Mouse (Mus musculus) gastrocnemius, postnatal 10 days (tissue): ENCODE measurements around the gene Wdr6. TPM values are rescaled to one million over a fixed set of nuclear protein-coding genes. Genes with fewer than 3 reads are reported as not detected.
"Not testable (repeated sequence)": the region's sequence is repeated elsewhere in the genome, so short reads cannot be mapped to it uniquely, and the experiment has no call there.

Experiments used
- DNase-seq: peaks from one replicate; pipeline ENCODE4 v3.0.0; 2021; ENCODE audit warnings: mixed read lengths
- long read RNA-seq, 2 experiments: library from polyadenylated mRNA; stranded (forward); transcript quantifications; one replicate each; pipeline ENCODE4 v2.0.0; 2021
- total RNA-seq, 2 experiments: library from RNA; stranded (reverse); gene quantifications; 2 replicates each; pipeline ENCODE4 v1.2.3; 2021

The Wdr6 gene
- total RNA-seq = 10 to 100 TPM; 12.4 to 17.3 TPM
- long read RNA-seq, experiment 1, full-length matches to known transcripts = 30 of 44 reads
- long read RNA-seq, experiment 1, partial matches to known transcripts = 14 of 44 reads
- long read RNA-seq, experiment 1, other reads (novel, unspliced or antisense) = 0 of 44 reads
- long read RNA-seq, experiment 2, full-length matches to known transcripts = 24 of 33 reads
- long read RNA-seq, experiment 2, partial matches to known transcripts = 8 of 33 reads
- long read RNA-seq, experiment 2, other reads (novel, unspliced or antisense) = 1 of 33 reads

- peak; percentile 84 for DNase-seq
Observed at GRCm38 (mm10) chr9:108578545-108579343, at the start of gene Wdr6. Wdr6 (minus strand) TSS chr9:108578739.

- no peak for DNase-seq
Observed at GRCm38 (mm10) chr9:108628141-108628540, 49.6 kb upstream of the Wdr6 start.

GRCm38 (mm10) chr9:108626498-108626897, 48.0 kb upstream of the Wdr6 start:
- DNase-seq = no peak

DNA sequence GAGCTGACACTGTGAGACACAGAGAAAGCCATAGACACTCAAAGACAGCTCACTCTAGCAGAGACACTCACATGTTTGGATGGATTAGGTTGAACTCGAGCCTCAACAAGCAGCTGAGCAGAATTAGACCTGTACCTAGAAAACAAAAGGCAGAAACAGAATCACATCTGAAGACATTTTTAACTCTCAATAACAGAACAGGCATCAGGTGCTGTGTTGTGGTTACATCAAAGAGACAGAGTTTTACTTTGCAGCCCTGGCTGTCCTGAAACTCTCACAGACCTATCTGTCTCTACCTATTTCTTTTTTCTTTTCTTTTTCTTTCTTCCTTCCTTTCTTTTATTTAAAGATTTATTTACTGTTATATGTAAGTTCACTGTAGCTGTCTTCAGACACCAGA, 38.8 kb upstream of the Wdr6 start:
- DNase-seq = no peak

DNA sequence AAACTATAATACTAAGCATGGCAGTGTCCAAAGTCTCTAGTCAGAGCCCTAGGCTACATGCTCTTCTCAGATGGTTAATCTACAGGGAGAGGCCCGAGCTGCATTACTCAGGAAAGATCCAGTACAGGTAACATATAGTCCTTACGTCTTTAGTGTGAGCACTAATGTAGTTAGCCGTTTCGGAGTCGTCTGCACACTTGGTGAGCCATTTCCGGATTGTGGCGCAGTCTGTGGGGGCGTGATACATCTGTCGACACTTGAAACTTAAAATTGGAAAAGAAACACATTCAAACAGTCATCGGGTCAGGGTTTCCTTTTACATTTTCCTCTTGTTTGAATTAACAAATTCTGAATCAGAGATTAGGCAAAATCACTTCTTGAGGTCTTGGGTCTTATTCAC, 32.9 kb upstream of the Wdr6 start:
- no peak for DNase-seq

GRCm38 (mm10) chr9:108608889-108609288, 30.4 kb upstream of the Wdr6 start:
- DNase-seq = no peak

DNA sequence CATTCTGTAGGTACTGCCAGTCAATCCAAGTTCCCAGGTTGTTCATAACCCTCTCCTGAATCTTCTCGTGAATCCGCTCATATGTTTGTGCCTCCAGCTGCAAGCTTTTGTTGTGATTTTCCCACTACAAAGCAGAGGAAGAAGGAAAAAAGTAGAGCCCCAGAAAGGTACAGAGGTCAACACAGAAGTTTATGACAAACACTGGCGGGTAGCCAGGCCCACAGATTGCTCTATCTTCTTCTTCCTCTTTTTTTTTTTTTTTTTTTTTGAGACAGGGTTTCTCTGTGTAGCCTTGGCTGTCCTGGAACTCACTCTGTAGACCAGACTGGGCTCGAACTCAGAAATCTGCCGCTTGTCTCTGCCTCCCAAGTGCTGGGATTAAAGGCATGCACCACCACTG, 29.4 kb upstream of the Wdr6 start:
- DNase-seq = not testable (repeated sequence)

DNA sequence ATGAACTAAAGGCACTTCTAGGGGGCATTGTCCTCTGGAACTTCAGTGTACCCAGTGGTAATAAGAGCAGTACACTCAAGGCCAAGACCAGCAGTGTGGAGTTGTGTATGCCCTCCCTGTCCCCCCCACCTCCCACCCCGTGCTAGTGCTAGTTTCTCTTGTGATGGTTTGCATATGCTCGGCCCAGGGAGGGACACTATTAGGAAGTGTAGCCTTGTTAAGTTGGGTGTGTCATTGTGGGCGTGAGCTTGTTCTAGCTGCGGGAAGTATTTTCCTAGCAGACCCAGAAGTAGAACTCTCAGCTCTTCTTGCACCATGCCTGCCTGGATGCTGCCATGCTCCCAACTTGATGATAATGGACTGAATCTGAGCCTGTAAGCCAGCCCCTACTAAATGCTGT, 23.4 kb upstream of the Wdr6 start:
- DNase-seq = no peak

- no peak for DNase-seq
Observed at GRCm38 (mm10) chr9:108600011-108600410, 21.5 kb upstream of the Wdr6 start.

DNA sequence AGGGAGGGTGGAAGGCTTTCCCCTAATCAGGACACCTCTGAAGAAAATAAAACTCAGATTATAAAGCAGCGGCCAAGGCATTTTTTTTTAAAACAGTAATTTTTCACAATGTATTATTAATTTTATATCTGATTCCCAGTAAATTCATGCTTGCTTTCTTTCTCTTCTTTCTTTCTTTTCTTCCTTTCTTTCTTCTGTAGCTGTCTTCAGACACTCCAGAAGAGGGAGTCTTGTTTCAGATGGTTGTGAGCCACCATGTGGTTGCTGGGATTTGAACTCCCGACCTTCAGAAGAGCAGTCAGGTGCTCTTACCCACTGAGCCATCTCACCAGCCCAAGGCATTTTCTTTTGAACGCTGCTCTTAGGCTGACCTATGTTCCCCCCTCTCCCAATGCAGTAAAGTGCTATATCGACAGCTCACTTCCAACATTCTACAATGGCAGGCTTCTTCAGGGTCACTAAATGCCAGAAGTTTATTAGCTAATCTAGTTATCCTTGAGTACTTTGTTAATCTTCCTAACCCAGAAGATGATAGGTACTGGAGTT, 20.6 kb upstream of the Wdr6 start:
- DNase-seq = no peak

GRCm38 (mm10) chr9:108596998-108597764, 18.6 kb upstream of the Wdr6 start, which contains the start of gene P4htm:
P4htm (minus strand) TSS chr9:108597667.
- peak; percentile 72 for DNase-seq

- no peak for DNase-seq
Observed at GRCm38 (mm10) chr9:108594354-108594753, 15.8 kb upstream of the Wdr6 start.

DNA sequence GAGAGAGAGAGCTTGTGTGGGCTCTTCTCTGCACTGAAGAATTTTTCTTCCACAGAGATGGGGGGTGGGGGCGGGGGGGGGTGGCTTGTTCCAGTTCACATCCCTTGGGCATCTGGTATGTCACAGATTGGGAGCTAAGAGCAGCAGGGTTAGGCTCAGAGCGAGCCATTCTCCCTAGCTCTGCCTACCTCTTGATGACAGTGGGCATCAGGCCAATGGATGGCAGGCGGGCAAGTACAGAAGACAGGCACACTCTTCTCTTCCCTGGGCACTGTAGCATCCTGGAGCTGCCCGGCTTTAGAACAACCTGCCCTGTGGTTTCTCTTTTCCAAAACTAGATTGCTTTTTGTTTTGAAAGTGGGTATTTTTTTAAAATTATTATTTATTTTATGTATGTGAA, 12.9 kb upstream of the Wdr6 start:
- DNase-seq = no peak

DNA sequence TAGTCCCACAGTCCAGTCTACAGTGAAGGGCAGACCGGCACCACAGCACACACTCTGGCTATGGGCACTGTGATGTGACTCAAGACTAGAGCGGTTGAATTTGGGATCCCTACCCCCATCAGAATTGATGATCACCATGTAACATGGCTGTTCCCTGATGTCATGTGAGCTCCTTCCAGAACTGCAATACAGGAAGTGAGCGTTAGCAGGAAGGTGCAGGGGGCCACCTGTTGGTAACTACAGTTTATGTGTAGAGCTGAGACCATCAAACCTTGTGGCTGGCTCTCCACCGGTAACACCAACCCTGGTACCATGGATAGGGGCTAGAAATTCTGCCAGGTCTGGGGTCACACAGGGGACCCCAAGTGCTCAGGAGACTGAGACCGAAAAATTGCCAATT, 10.7 kb upstream of the Wdr6 start:
- DNase-seq = no peak

GRCm38 (mm10) chr9:108587571-108588180, 9.1 kb upstream of the Wdr6 start:
- DNase-seq = no peak

GRCm38 (mm10) chr9:108579344-108579690, 778 bp upstream of the Wdr6 start:
- DNase-seq = no peak

GRCm38 (mm10) chr9:108577934-108578544, 500 bp downstream of the Wdr6 start:
- peak; percentile 72 for DNase-seq

- no peak for DNase-seq
Observed at GRCm38 (mm10) chr9:108577025-108577424, 1.5 kb downstream of the Wdr6 start.

- no peak for DNase-seq
Observed at GRCm38 (mm10) chr9:108575321-108576297, 2.9 kb downstream of the Wdr6 start.

DNA sequence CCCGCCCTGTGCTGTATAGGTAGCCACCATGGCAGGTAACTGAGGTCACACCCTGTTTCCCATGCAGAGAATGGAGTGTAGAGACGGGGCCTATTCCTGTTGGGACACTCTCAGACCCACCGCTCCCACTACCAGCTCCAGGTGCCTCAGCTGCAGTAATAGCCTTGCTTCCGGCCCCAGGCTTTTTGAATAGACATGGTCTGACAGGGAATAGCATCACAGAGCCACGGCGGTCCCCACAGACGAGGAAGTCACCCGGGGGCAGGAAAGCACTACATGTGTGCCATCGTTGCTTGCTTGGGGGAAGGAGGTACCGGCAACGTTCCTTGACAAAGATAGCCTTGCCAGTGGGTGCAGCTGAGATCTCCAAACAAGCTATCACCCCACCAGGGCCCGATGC, 3.6 kb downstream of the Wdr6 start:
- no peak for DNase-seq
